Mouse (Mus musculus): ENCODE measurements around the gene Fhit.
A peak's percentile ranks its signal among the peaks of the same experiment; 100 is the strongest.
"Not testable (repeated sequence)": the region's sequence is repeated elsewhere in the genome, so short reads cannot be mapped to it uniquely, and the experiment has no call there.

The Fhit gene

DNA sequence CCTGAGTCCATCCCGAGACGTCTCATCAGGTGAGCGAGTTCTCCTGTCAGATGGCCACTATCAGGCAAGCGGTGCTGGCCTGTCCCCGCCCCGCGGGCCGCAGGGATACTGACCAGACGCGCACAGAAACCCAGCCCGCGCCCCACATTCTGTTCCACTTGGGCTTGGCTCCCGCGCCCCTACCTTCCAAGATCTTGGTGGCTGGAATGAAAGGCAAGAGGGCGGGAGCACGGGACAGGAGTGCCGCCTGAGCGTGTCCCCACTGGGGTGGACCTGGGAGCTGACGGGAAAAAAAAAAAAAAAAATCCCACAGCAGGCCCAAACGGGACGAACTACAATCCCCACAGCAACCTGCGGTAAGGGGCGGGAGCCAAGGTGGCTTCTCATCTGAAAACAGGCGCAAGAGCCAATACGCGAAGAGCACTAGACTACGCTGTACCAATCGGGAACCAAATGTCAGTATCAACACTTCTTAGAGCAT, at the start of gene Fhit:
Fhit (minus strand) TSS at position 285 of the 481 bp plus-strand sequence.
- peak; percentile 83 for DNase-seq (ENCODE audit: low read depth, low spot score)

DNA sequence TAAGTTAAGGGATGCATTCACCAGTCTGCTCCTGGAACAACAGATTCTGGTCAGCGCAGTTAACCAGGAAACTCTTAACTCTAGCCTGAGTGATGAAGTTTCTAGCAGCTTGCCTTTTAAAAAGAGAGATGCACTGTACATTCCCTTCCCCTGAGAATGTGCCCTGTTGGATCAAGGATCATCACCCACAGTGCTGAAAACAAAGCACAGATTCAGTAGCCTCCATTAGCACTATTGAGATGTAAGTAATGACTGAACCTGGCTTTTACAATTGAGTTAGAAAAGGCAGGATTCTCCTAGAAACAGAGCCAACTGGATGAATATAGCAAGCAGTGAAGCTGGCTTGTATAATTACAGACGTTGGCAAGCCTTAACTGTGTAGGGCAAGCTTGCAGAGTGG, 45.0 kb upstream of the Fhit start:
- DNase-seq (ENCODE audit: low read depth, low spot score) = no peak

DNA sequence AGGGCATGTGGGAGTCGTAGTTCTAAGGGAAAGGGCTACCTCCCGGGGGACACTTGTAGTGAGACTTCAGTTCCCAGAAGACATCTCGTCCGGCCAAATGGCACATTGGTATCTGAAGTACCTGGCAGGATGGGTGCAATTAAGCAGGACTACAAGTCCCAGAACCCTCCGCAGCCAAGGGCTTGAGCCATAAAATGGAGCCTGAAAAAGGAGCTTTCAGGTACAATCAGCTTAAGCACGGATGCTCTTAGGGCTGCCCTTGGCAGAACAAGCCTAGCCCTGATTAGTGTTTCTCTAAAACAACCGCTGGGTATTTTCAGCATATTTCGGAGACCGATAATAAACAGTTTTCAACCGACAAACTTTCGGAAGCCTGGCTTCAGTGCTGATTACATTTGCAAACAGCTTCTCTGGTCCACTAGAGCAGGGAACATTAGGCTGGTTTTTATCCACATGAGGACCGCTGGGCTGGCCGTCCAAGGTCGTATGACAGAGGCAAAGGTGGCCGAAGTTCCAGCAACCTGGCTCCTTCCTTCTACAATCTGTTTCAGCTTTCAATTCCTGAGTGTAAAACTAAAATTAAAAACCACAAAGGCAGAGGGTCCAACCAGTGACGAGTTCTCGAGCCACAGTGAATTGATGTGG, 907 bp downstream of the Fhit start:
- DNase-seq (ENCODE audit: low read depth, low spot score) = peak; percentile 89

DNA sequence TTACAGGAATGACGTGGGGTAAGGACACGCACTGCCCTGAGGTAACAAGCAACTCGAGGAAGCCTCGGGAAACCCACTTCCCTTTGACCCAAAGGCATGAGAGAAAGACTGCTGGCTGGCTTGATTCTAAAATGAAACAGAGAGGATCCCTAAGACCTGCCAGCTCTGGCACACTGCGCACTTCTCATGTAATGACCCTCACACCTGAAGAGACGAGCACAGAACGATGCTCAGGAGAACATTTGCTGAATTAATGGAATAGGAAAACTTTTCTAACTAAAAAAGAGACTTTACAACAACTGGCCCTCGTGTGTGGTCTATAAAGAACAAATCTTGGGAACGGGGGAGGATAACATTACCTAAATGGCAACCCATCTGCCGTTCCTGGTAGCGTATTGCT, 2.2 kb downstream of the Fhit start:
- no peak for DNase-seq (ENCODE audit: low read depth, low spot score)

DNA sequence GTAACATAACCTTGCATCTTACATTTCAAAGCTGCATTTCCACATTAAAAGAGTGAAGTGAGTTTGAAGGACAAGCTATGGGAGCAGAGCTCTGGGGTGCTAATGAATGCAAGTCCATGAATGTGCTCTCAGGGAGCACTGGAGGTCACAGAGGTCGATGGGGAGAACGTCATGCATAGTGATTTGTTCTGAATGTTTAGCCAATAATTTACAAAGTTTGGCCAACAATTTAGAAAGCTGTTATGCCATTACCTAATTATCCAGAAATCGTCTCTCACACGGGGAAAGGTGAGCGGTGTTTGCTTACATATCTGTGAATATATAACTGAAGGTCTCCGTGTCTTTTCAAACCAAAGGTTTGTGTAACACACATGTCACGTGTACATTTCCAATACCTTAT, 2.8 kb downstream of the Fhit start:
- DNase-seq (ENCODE audit: low read depth, low spot score) = no peak

DNA sequence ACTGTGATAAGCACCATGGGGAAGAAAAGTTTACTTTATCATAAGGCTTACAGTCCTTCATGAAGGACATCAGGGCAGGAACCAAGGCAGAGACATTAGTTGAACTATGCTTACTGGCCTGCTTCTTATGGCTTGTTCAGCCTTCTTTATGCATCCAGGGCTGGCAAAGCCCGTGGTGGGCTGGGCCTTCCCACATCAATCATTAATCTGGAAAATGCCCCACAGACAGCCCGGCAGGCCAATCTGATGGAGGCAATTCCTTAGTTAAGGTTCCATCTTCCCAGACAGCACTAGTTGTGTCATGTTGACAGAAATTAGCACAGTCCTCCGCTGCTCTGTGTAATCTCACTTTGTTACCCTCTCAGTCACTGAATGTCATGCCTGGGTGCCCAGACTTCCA, 4.1 kb downstream of the Fhit start:
- no peak for DNase-seq (ENCODE audit: low read depth, low spot score)

DNA sequence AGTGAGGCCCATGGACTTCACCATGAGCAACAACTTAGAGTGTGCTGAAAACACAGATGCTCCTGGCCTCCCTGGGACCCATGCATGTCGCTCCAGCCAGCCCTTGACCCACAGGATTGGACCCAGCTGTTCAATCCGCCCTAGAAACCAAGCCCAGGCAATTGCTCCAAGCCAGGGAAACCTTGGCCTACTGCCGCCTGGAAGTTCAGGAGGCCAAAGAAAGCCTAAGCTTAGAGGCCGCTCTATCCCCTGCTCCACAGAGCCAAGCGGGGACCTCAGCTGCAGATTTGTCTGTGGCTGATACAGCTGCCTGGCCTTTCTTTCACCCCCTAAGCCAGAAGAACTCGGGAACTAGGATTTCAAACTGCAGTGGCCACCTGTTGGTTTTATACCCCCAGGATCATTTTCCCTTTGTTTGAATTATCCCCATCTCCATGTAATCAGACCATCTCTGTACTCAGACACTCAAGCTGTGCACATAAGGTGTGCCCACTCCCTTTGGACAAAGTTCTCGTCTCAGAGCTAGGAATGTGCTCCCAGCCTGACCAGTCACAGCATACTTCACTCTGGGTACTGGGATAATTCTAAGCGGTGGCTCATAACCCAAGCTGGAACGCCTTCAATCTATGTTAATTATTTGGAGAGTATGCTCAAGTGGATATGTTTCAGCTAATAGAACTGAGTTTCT, 10.1 kb downstream of the Fhit start:
- DNase-seq (ENCODE audit: low read depth, low spot score) = no peak

DNA sequence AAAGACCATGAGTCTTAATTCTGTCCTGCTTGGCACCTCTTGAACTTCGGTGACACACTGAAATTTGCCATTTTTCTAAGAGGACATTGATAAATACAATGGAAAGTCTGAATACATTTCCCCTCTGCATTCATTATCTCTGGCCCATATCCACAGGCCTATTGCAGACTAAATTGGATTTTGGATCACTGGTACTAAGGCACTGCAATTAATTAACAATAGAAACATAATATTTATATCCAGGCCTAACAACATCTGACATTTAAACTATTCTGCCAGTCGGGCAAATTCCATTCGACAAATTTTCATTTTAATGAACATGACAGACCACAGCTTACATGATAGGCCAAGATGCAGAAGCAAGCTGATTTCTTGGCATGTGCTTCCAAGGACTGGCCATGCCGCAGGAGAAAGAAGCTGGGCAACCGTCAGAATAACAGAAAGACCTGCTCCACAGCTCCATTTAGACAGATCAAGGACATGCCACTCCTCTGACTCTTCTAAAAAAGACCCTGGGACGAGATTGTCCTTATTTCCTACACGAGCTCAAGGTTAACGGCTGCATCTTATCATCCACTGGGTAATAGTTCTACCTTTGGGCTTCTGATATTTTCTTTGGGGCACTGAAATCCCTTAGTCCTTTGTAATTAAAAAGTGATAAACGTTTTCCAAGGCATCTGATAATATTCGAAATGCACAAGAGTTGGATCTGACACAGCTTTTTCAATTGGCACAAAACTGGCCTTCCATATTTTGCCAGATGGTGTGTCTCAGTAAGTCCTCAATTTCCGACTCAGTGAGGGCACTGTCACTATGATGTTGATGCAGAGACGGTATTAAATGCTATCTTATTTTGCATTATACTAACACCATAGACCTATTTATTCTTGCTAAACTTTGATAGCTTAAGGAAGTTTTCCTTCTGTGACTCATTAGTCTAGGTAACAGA, 27.8 kb downstream of the Fhit start:
- no peak for DNase-seq (ENCODE audit: low read depth, low spot score)

DNA sequence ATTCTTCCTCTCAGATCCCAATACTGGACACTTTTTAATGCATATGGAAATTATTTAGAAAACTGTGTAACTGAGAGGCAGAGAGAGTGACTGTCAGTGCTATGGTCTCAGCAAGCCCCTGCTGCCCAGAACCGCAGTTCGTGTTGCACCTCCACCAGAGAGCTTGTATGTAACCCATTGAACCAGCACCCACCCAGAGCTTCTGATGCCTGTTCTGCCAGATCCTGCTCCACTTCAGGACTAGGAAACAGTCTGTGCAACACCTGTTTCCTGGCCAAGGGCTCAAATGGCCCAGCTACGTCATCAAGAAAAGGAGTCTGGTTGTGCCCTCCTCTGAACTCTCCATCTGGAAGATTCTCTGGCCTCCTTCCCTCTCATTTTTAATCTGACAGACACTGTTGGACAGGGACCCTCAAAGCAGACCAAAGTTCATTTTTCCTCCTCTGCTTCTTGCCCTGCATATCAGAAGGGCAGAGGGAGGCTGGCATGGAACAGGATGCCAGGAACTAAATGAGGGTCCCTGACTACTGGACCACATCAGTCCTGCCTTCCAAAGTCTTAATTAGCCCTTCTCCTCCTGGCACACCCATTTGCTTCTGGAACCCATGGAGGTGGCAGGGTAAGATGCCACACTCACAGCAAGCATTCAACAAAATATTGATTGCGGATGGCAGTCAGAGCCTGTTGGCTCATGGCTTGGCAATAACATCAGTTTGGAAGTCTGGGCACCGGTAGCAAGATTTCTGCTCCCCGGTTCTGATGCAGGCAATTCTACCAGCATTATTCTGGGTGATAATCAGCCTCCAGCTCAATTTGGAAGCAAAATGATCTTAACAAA, 29.0 kb downstream of the Fhit start:
- DNase-seq (ENCODE audit: low read depth, low spot score) = no peak

DNA sequence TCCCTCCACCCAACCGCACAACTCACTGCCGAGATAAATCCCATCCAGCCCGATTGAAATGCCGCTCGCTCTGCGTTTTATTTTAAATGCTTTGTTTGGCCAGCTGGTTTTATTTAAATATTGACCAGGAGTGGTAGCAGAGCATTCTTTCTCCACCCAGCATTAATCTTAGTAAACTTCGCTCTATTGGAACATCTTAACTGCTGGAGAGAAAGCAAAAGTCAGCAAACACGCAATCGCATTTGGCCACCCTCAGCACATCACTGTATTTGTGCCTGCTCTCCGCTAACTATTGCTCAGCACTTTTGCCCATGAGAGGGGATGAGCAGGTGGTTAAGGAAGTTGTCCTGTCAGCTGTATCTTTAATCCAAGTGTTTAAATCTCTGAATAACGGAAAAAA, 36.7 kb downstream of the Fhit start:
- DNase-seq (ENCODE audit: low read depth, low spot score) = no peak

DNA sequence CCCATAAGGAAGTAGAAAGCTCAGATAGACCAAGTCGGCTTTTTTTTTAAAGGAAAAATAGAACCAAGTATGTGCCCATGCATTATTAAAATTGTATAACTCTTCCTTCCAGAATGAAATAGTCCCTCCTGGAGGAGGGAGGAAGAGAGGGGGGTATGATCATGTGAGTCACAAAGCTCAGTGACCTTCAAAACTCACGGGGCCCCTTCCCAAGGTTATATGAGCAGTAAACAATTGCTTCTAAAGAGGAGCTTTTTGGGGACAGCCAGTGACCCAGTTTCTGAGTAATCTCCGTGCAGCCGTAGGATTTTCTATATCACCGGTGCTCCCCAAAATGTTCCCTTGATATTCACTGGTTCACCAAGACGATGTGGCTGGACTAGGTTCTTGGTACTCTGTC, 42.8 kb downstream of the Fhit start:
- DNase-seq (ENCODE audit: low read depth, low spot score) = no peak

DNA sequence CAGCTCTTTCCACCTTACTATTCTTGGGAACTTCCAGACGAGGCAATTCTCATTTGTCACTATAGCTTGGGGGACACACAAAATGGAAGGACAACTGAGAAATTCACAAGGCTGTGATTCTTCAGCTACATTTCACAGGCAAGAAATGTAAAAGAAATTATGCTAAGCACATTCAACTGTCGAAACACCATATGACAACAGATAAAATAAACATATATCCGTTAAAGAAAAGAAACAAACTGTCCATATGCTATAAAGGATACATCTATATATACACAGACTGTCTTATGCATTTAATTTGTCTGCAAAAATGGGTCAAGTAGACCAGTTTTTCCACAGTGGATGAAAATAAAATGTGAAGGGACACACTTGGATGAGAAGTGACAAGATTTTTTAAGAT, 76.2 kb downstream of the Fhit start:
- no peak for DNase-seq (ENCODE audit: low read depth, low spot score)

DNA sequence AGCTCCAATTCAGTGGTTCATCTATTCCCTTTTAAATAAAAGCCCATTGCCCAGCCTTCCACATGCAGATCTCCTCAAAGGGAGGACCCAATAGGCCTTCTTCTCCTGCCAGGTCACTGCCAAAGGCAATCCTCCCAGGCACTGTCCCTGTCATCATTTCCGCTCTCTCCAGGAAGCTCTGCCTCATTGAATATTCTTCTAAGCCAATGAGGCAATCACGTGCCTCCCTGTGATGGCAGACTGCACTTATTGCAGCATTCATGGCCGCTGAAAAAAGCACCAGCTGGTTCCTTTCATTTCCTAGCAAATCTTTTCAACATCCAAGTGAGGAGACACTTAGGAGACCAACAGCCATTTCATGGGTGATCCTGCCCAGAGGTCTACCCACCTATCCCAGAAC, 77.9 kb downstream of the Fhit start:
- no peak for DNase-seq (ENCODE audit: low read depth, low spot score)

DNA sequence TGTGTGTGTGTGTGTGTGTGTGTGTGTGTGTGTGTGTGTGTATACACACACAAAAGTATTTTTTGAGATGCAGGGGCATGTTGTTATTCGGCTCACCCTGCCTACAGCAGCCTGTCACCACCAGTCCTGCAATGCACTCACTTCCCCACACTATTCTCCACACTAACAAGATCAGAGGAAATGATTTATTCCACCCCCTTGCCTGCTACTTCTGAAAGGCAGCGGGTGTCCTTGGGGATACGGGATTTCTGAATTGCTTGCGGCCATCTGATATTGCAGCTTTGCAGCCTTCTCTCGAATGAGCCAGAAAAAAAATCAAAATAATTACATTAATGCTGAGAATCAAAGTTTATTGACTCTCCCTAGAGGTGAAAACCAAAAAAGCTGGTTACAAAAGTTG, 78.4 kb downstream of the Fhit start:
- DNase-seq (ENCODE audit: low read depth, low spot score) = no peak

DNA sequence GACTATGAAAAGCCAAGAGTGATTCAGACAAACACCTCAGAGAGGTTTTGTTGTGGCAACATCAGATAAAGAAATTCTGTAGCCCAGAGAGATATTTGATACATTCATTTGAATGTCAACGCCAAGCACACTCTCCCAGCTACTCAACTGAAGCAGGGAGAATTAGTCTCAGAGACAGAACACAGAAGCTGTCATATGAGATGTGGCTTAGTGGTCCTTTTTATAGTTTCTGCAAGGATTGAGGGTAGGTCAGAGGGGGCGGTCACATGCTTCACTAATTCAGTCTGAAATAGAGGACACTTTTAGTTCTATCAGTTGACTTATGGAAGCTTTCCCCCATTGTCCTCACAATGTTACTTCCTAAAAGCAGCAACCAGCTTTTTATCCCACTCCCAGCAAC, 98.2 kb downstream of the Fhit start:
- DNase-seq (ENCODE audit: low read depth, low spot score) = no peak

DNA sequence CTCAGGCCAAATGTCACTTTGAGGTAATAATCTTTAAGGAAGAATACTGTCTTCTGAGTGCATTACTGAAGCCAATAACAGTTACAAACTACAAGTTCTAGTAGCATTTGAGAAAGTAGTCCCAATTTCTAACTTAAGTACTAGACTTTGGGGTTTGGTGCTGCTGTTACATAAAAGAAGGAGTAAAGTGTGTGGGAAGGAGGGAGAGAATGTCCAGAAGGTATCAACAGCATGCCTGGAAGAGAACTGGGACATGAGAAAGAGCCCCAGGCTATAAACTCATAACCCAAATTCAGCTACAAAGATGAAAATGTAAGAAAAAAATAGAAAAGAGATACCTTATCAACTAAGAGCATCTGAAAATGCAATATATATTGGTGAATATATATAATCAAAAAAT, 101.6 kb downstream of the Fhit start:
- no peak for DNase-seq (ENCODE audit: low read depth, low spot score)

DNA sequence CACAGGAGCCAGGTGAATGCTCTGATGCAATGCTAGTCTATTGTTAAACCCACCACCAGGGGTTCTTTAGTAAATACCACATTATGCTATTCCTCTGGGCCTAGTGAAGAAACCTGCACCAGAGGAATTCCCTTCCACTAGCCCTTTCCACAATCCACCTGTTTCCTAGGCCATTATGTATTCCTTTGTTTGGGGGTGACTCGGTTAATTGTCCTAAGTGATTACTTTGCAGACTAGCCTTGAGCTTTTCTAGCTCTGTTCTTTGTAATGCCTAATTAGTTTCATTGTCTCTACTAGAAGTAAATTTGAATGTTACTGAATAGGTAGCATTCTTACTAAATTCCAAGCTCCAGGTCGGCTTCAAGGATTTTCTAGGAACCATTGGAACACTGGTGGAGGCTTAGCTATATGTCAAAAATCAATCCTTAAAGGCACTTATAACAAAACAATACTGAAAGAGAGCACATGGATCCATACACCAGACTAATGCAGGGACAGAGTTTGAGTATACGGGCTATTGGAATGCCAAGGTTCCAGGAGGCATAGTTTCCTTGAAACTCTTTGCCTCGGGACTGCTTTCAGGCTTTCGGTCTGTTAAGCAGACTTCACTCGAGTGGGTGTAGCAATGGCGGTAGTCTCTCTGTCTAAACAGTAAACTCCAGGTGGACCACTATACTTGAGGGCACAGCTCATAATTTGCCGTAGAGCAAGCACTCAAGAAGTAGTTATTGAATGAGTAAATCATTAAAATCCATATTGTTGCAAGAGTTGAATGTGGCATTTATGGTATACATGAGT, 122.1 kb downstream of the Fhit start:
- not testable (repeated sequence) for DNase-seq (ENCODE audit: low read depth, low spot score)

DNA sequence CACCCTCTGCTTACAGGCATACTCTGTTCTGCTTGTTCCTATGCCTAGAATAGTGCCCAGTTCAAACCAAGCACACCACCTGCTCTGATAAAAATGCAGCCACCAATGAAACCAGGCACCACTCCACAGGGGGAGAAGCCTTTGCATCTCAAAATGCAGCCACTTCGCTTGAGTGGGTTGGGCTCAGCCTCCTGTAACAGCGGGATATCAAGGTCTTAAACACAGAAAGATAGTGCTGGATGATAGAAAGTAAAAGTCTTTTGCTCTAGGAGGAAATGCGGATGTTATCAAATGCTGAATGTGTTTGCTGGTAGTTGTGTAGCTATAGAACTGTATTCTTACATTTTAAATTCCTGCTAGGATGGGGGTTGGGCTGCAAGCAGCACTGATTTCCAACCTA, 140.4 kb downstream of the Fhit start:
- no peak for DNase-seq (ENCODE audit: low read depth, low spot score)

DNA sequence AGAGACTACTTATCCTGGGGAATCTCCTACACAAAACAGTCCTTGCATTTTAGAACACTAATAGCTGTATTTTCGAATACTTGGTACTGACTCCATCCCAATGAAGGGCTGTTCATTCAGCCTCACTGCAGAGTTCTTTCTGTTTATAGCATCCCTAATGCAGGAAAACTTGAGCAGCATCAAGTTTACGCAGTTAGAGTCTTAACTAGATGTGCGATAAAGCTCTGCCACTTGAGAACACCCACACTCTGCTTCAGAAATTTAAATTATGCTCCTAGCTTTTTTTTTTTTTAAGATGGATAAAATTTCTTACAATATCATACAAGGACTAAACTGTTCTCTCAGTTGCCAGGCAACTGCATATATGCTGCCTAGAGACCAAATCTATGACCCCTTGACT, 183.2 kb downstream of the Fhit start:
- DNase-seq (ENCODE audit: low read depth, low spot score) = no peak

DNA sequence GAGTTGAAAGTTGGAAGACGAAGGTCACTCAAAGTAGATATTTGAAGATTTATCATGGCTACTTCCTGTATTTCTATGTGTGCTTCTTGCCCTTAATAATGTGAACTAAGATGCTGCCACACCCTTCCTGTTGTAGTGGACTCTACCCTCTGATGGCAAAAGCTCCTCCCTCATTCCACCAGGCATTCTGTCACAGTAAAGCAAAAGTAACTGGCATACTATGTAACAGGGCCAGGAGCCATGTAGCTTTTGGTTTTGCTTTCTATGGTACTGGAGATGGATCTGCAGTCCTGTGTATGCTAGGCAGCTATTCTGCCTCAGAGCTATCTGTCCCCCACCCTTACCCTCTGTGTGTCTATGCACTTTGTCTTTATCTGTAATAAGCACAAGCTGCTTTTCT, 220.2 kb downstream of the Fhit start:
- DNase-seq (ENCODE audit: low read depth, low spot score) = no peak

DNA sequence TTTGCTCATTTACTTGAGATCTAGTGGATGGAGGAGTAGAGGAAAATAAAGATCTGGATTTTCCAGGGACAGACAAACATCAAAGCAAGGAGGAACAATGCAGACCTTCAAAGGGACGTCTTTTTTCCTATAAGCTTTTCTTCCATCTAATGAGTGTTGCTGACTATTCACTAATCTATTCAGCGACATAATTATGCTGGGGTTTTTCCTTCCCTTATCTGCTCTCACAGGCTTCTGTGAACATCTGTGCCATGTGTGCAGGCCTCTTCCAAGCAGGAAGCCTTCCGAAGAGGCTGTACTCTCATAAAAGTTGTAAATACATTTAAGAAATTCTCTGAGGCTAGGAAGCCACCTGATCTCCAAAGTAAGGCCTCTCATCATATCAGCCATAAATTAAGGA, 228.2 kb downstream of the Fhit start:
- DNase-seq (ENCODE audit: low read depth, low spot score) = no peak

Measured in retina, adult 2 months (tissue).